Mouse (Mus musculus) gonadal fat pad, adult 2 months (tissue): ENCODE results near the gene Rpl35a. TPM values are rescaled to one million over a fixed set of nuclear protein-coding genes. Genes with fewer than 3 reads are reported as not detected.
A peak's percentile ranks its signal among the peaks of the same experiment; 100 is the strongest.
"Not testable (repeated sequence)": the region's sequence is repeated elsewhere in the genome, so short reads cannot be mapped to it uniquely, and the experiment has no call there.

ENCODE experiments used
- DNase-seq: peaks from one replicate; pipeline ENCODE4 v3.0.0-alpha.2; 2012; ENCODE audit warnings: low read depth
- polyA plus RNA-seq: library from polyadenylated mRNA; depleted of rRNA; stranded (reverse); fragments of >200 nt; gene quantifications from 2 replicates; pipeline ENCODE4 v1.2.3, GENCODE M21; 2012

Rpl35a gene
- polyA plus RNA-seq, 1 experiment, result 364 TPM

DNA sequence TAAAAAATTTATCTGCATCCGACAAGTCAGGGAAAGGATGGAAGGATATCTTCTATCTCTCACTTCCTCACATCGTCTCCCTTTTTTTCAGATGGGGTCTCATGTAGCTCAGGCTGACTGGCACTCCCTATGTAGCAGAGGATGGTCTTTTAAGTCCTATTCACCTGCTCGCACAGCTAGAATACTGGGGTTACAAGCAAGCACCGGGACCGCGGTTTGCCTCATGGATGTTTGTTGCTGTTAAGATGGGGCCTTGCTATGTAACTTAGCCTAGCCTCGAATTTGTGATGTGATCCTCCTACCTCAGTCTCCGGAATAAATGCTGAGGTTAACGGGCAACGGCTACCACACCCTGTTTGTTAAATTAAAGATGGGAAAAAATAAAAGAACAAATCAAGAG, 598 bp upstream of the Rpl35a start:
- DNase-seq, result no peak

GRCm38 (mm10) chr16:33056786-33057185, 533 bp downstream of the Rpl35a start:
- no peak for DNase-seq

DNA sequence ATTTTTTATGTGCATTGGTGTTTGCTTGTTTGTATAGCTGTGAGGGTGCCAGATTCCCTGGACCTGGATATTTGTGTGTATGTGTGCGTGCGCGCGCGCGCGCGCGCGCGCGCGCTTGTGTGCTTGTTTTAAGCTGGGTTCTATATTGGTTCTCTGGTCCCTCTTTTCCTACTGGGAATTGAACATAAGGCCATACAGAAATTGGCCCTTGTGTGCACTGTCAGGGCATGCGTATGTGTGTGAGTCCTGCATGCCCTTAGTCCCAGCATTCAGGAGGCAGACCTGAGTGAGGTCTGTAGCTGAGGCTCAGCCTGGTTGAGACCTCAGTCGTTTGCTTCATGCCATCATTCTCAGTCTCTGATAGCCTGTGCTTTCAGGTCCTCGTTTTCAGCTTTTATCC, 1.8 kb downstream of the Rpl35a start:
- DNase-seq, result no peak

DNA sequence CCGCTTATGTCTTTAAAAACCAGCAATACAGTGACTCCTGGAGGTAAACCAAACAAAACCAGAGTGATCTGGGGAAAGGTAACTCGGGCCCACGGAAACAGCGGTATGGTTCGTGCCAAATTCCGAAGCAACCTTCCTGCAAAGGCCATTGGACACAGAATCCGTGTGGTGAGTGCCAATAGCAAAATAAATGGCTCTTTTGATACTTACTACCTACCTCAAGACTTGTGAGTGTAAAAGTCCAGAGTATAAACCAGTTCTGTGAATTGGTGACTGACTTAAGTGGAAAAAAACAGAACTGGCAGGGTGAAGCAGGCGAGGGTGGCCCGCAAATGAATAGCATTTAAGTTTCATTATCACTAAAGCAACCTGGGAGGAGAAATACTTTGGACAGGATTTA, 2.4 kb downstream of the Rpl35a start:
- DNase-seq, result not testable (repeated sequence)

DNA sequence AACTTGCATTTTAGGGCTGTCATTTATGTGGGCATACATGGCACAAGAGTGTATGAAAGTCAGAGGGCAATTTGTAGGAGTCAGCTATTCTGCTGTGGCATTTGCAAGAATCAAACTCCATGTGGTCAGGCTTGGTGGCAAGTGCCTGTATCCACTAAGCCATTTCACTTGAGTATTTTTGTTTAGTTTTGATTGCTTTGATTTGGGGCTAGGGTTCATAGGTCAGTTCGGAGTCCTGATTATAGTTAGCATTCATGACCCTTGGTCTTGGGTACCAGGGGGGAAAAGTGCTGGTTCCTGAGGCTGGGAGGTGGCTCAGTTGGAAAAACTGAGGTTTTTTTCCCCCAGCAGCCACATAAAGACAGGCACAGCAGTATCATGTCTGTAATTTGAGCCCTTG, 3.2 kb downstream of the Rpl35a start:
- no peak for DNase-seq

DNA sequence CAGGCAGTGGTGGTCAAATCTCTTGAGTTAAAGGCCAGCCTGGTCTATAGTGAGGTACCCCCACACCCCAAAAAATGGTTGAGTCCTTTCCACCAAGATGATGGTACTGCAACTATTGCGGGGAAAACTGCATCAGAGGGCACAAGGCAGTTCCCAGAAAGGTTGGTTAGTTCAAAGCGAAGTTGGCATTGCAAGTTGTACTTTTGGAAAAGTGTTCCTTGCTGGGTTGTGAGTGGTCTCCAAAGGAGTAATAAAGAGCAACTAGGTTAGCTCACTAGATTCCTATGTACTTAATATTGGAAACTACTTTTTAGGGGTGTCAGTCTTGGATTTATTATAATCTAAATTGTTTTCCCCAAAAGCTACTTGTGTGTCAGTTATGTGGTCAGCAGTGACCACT, 4.7 kb downstream of the Rpl35a start:
- no peak for DNase-seq

DNA sequence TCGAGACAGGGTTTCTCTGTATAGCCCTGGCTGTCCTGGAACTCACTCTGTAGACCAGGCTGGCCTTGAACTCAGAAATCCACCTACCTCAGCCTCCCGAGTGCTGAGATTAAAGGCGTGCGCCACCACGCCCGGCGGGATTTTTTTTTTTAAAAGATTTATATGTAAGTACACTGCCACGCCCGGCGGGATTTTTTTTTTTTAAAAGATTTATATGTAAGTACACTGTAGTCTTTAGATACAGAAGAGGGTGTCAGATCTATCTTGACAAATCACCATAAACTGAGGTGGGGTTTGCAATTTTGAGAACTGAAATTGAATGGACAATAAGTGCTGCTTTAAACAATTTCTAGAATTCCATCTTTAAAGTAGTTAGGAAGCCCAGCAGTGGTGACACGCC, 5.1 kb downstream of the Rpl35a start:
- no peak for DNase-seq

GRCm38 (mm10) chr16:33062024-33062681, 5.9 kb downstream of the Rpl35a start, which contains the start of gene Lmln:
Gene Lmln, plus strand, starts transcription at chr16:33062521.
- peak; percentile 45 for DNase-seq

DNA sequence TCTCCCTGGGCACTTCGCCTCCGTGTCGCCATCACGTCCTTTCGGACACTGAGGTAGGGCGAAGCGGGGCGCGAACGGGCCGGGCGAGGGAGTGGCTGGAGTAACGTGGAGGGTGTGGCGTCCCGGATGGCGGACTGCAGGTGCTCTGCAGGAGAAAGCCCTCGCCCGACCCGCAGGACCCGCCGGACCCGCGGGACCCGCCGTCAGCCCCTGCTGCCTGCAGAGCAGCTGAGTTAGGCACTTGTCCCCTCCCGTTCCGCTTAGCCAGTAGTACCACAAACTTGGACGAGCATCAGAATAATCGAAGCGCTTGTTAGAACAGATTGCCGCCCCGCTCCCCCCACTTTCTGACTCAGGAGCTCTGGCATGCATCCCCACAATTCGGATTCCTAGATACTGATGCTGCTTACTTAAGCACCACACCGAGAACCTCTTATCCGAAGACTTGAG, 6.5 kb downstream of the Rpl35a start:
- DNase-seq, result no peak

DNA sequence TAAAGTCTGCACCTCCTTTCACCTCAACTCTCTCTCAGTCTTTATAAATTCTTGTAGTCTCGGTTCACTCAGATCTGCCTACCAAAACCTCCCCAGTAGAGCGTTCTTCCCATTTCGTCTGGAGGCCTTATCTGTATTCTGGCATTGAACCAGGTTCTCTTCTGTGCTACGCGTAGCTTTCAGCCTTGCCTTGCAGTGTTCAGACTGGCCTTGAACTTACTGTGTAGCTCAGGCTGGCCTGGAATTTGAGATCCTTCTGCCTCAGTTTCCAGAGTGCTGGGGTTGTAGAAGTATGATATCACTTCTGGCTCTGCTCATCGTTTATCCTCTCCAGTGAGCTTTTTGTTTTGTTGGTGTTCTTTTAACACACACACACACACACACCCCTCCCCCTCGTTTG, 7.0 kb downstream of the Rpl35a start:
- no peak for DNase-seq

DNA sequence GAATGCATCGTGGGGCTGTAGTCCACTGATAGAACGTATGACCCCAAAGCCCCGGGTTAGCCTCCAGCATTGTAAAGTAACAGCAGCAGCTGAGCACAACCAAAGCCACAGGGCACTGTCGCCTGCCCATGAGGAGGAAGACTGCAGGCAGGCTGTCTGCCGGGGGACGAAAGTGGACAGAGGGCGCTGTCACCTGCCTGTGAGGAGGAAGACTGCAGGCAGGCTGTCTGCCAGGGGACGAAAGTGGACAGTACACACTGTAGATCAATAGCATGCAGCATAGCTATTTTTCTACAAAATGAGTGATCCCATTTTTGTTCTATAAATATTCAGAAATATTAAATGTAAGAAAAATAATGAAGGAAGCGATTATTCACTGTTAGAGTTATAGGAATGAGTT, 8.4 kb downstream of the Rpl35a start:
- DNase-seq, result no peak

DNA sequence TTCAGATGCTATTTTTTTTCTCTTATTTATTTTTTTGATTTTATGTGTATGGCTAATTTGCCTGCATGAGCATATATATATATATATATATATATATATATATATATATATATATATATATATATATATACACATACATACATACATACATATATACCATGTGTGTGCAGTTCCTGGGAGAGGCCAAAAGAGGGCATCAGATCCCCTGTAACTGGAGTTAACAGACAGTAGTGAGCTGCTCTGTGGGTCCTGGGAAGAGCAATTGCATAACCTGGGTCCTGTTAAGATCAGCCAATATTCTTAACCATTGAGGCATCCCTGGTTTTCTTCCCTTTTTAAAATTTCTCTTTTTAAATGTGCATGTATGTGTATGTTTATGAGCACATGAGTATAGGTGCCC, 14.7 kb downstream of the Rpl35a start:
- no peak for DNase-seq

- DNase-seq, result no peak
These were observed 16.8 kb downstream of the Rpl35a start for GRCm38 (mm10) chr16:33072871-33073557.

GRCm38 (mm10) chr16:33074967-33075366, 18.7 kb downstream of the Rpl35a start:
- no peak for DNase-seq

- DNase-seq, result no peak
These were observed 19.8 kb downstream of the Rpl35a start for GRCm38 (mm10) chr16:33076078-33076477.

- DNase-seq, result no peak
These were observed 20.9 kb downstream of the Rpl35a start for GRCm38 (mm10) chr16:33077069-33077627.

DNA sequence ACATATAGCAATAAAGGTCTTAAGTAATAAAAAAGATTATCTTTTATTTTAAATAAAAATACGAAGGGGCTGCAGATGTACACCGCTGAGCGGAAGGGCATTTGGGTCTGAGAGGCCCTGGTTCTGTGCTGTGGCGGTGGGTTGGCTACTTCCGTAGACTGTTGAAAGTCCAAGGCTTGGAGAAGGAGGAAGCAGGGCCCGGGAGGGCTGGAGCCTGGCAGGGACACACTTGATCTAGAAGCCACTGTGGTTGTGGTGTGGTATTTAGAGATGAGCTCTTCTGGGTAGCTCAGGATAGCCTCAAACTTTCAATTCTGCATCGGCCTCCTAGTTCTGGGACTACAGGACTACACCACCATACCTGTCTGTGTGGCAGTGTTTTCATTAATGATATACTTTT, 23.8 kb downstream of the Rpl35a start:
- no peak for DNase-seq

DNA sequence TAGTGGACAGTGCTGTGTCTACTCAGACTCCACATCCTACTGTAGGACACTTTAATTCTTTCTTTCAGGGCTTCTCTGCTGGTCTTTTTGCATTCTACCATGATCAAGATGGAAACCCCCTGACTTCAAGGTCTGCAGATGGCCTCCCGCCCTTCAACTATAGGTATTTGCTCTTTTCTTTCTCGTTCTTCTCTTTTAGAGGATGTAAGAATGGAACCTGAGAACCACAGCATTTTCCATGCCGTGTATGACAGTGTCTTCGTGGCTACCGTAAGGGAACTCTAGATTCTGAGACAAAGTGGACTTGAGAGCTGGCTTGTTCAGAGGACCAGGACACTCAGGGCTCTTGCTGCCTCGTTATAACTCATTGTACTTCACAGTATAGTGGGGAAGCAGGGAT, 26.7 kb downstream of the Rpl35a start:
- no peak for DNase-seq

DNA sequence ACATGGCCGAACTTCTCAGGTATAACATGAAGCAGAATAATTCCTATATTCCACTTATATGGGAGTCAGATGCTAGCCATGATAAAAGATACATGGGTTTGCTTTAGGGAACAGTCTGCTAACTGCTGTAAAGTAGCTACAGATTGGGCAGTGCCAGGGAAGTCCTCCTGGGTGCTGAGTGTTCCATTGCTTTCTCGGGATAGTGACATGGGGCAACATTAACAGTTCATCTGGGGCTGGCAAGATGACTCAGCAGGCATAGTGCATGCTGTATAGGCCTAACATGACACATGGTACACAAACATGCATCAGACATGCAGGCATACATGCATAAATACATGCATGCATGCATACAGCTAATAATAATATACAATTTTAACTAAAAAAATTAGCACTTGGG, 27.7 kb downstream of the Rpl35a start:
- DNase-seq, result no peak

- no peak for DNase-seq
These were observed 29.4 kb downstream of the Rpl35a start for GRCm38 (mm10) chr16:33085666-33086065.
